Mouse (Mus musculus) ES-E14 (cell line): Measurements from ENCODE around the gene Erg28. TPM values are rescaled to one million over a fixed set of nuclear protein-coding genes. Genes with fewer than 3 reads are reported as not detected.

Source experiments
- DNase-seq: peaks from one replicate; pipeline ENCODE4 v3.0.0-alpha.2; 2013; ENCODE audit warnings: low read depth, low spot score
- H3K27ac ChIP-seq: 2 replicates; pipeline ENCODE4 v1.5.1; 2012; ENCODE audit warnings: low read depth, mild to moderate bottlenecking, low read length, moderate library complexity, mixed read lengths; ENCODE audit not compliant: poor library complexity, insufficient read depth, severe bottlenecking
- H3K36me3 ChIP-seq: 2 replicates; pipeline ENCODE4 v1.6.1; 2012; ENCODE audit warnings: mild to moderate bottlenecking, low read length, moderate library complexity, mixed read lengths; ENCODE audit not compliant: control insufficient read depth, poor library complexity, insufficient read depth, severe bottlenecking
- H3K4me1 ChIP-seq, 2 experiments: fragments of 150-350 bp in 1 of 2; sonication (generic) in 1 of 2; 2 replicates each; pipeline ENCODE4 v1.6.1; 2012; ENCODE audit warnings: low read length in 2 of 2, mild to moderate bottlenecking in 1 of 2, mixed read lengths in 1 of 2; ENCODE audit not compliant: control insufficient read depth in 2 of 2, insufficient read depth in 2 of 2, poor library complexity in 1 of 2
- H3K4me3 ChIP-seq, 2 experiments: fragments of 150-350 bp in 1 of 2; sonication (generic) in 1 of 2; 2 replicates each; pipeline ENCODE4 v1.5.1; 2012; ENCODE audit warnings: low read length in 2 of 2, low read depth in 1 of 2, mild to moderate bottlenecking in 1 of 2, mixed read lengths in 1 of 2; ENCODE audit not compliant: insufficient read depth in 1 of 2, poor library complexity in 1 of 2, severe bottlenecking in 1 of 2
- H3K9ac ChIP-seq: 2 replicates; pipeline ENCODE4 v1.6.1; 2012; ENCODE audit warnings: low read depth, mild to moderate bottlenecking, low read length, mixed read lengths; ENCODE audit not compliant: poor library complexity, insufficient read depth, severe bottlenecking
- H3K9me3 ChIP-seq: fragments of 150-350 bp; sonication (generic); 2 replicates; pipeline ENCODE4 v1.6.1; 2012; ENCODE audit warnings: low read depth, mild to moderate bottlenecking, low read length; ENCODE audit not compliant: control insufficient read depth, insufficient read depth
- CHD2 ChIP-seq: IDR thresholded peaks from 2 replicates; pipeline ENCODE4 v1.6.1; 2014; ENCODE audit warnings: mild to moderate bottlenecking, low read depth, low read length, inconsistent platforms
- HCFC1 ChIP-seq: IDR thresholded peaks from 2 replicates; pipeline ENCODE4 v1.6.1; 2012; ENCODE audit warnings: low read length, inconsistent platforms, borderline replicate concordance; ENCODE audit not compliant: insufficient read depth
- MAFK ChIP-seq: IDR thresholded peaks from 2 replicates; pipeline ENCODE4 v1.6.1; 2014; ENCODE audit warnings: mild to moderate bottlenecking, low read depth, low read length, inconsistent platforms; ENCODE audit not compliant: insufficient read depth
- ZC3H11A ChIP-seq: IDR thresholded peaks from 2 replicates; pipeline ENCODE4 v1.6.1; 2012; ENCODE audit warnings: low read depth, mild to moderate bottlenecking, inconsistent platforms, low read length, borderline replicate concordance
- ZNF384 ChIP-seq: IDR thresholded peaks from 2 replicates; pipeline ENCODE4 v1.6.1; 2012; ENCODE audit warnings: low read depth, low read length, inconsistent platforms
- in situ Hi-C, 2 experiments: fragments of 600-800 bp; cut with MboI; formaldehyde crosslinking; loops; one replicate each; pipeline ENCODE4 v1.15.1; 2025; ENCODE audit warnings: low sequenced_read_pairs in 2 of 2, inconsistent platforms in 1 of 2; ENCODE audit not compliant: unreplicated experiment in 2 of 2
- total RNA-seq: library from RNA; depleted of rRNA; stranded (reverse); fragments of 300-350 nt; gene quantifications from 2 replicates; pipeline ENCODE4 v1.2.3, GENCODE M21; 2012; rRNA removed

The Erg28 gene
- total RNA-seq, 1 experiment = 87.3 TPM

DNA sequence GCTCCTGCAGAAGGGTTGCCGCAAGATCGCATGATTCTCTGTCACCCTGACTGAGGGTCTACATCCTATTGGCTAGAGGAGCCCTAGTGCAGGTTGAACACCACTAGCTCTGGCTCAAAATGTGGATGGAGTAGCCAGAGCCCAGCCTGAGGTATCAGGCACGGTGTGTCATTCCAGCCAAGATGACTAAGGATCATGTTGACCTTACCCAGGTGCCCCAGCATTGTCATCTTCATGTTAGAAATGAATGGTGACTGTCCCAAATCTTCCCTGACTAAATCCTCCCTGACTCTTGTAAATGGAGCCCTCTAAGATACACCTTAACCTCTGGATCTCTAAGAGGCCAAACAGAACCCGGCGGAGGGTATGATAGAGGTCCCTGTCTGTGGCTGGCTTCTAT, 44.6 kb downstream of the Erg28 start:
- Histone ChIP-seq H3K9ac (no peak overlapping the region), H3K4me3 (no peak overlapping the region), H3K9me3 (no peaks in the 10 kb centered on the region), H3K36me3 (no peaks in the 10 kb centered on the region), H3K27ac (no peak overlapping the region), H3K4me1 (peaks cover 0 to 2% of the 10 kb centered on the region in 2 experiments)
- TF ChIP-seq ZC3H11A (no peak), ZNF384 (no peak), MAFK (no peak), CHD2 (no peak), HCFC1 (no peak)
- no peak for DNase-seq
- in situ Hi-C loops = no loop called here

GRCm38 (mm10) chr12:85778962-85779361, 45.4 kb downstream of the Erg28 start:
- Histone ChIP-seq H3K4me1 (peaks cover 0 to 2% of the 10 kb centered on the region in 2 experiments), H3K36me3 (no peaks in the 10 kb centered on the region), H3K27ac (no peak overlapping the region), H3K9me3 (no peaks in the 10 kb centered on the region), H3K4me3 (no peak overlapping the region), H3K9ac (no peak overlapping the region)
- TF ChIP-seq CHD2 (no peak), ZC3H11A (no peak), MAFK (no peak), HCFC1 (no peak), ZNF384 (no peak)
- in situ Hi-C loops = no loop called here
- no peak for DNase-seq

DNA sequence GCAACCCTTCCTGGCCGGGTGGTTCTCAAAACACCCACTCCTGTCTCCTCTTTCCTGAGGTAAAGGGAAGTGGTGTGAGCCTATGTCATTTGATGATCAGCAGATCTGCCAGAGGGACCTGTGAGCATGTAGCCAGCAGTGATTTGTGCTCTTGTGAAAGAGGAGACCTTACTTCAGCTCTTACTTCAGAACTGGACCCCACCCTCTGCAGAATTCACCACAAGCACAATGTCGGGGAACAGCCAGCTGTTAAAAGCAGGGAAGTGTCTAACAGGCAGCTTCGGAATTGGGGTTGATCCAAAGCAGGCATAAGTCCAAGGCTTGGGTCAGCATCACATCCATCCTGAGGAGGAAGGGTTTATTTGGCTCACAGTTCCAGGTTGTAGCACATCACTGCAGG, 53.0 kb downstream of the Erg28 start:
- Histone ChIP-seq H3K36me3 (no peaks in the 10 kb centered on the region), H3K27ac (no peak overlapping the region), H3K9me3 (no peaks in the 10 kb centered on the region), H3K4me1 (no peaks in the 10 kb centered on the region), H3K4me3 (no peak overlapping the region), H3K9ac (no peak overlapping the region)
- DNase-seq = no peak
- in situ Hi-C loops = no loop called here
- TF ChIP-seq MAFK (no peak), ZC3H11A (no peak), CHD2 (no peak), HCFC1 (no peak), ZNF384 (no peak)

DNA sequence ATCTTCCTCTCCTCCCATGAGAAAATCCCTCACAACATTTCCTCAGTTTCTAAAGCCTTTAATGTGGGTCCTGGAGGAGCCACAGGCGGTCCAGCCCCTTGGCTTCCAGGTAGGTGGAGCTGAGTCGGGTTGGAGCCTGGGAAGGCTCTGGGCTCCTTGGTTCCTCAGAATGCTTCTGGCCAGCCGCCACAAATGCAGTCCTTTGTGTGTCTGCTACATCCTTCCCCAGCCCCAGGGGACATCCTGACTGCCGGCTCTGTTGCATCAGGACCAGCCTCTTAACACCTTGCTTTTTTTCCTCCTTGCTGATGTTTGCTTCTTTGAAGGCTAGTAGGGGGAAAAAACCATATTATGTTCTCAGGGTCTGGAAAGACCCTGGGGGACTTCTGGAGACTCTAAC, 56.6 kb downstream of the Erg28 start:
- H3K27ac ChIP-seq = no peak overlapping the region
- no peak for DNase-seq
- H3K36me3 ChIP-seq = no peaks in the 10 kb centered on the region
- no peak overlapping the region for H3K4me3 ChIP-seq
- H3K9ac ChIP-seq = no peak overlapping the region
- in situ Hi-C loops = no loop called here
- no peaks in the 10 kb centered on the region for H3K9me3 ChIP-seq
- no peak for TF ChIP-seq CHD2
- TF ChIP-seq MAFK = no peak
- no peak for TF ChIP-seq HCFC1
- TF ChIP-seq ZNF384 = no peak
- no peak for TF ChIP-seq ZC3H11A
- no peaks in the 10 kb centered on the region for H3K4me1 ChIP-seq

- in situ Hi-C loops = no loop called here
- no peak for DNase-seq
- Histone ChIP-seq H3K27ac (no peak overlapping the region), H3K36me3 (no peaks in the 10 kb centered on the region), H3K9ac (no peak overlapping the region), H3K4me1 (no peaks in the 10 kb centered on the region), H3K9me3 (no peaks in the 10 kb centered on the region), H3K4me3 (no peak overlapping the region)
- no peak for TF ChIP-seq ZNF384
- TF ChIP-seq HCFC1 = no peak
- no peak for TF ChIP-seq ZC3H11A
- no peak for TF ChIP-seq CHD2
- no peak for TF ChIP-seq MAFK
Measured at GRCm38 (mm10) chr12:85766287-85766686, 58.1 kb downstream of the Erg28 start.

Other genes with a start within 250 kb of the Erg28 start
- 8.5 and 15.9 TPM in 2 replicates for gene Jdp2, start 225.5 kb downstream of the Erg28 start, total RNA-seq
- 0.53 and 0.58 TPM in 2 replicates for gene Batf, start 137.9 kb downstream of the Erg28 start, total RNA-seq
- gene Flvcr2, start 78.0 kb downstream of the Erg28 start, total RNA-seq = 5.9 and 6.7 TPM in 2 replicates
- 17.1 and 18.6 TPM in 2 replicates for gene Ttll5, start 109 bp upstream of the Erg28 start, total RNA-seq